Mouse (Mus musculus) heart, embryonic 11.5 days (tissue): ENCODE measurements around the gene Il18. TPM values are rescaled to one million over a fixed set of nuclear protein-coding genes. Genes with fewer than 3 reads are reported as not detected.
"Not testable (repeated sequence)": the region's sequence is repeated elsewhere in the genome, so short reads cannot be mapped to it uniquely, and the experiment has no call there.

Source experiments
- ATAC-seq: fragments of 200-750 bp; cut with Nextera tagmentation; replicated peaks from 2 replicates; pipeline ENCODE4 v1.8.0; 2017; ENCODE audit warnings: moderate library complexity; ENCODE audit not compliant: insufficient number of reproducible peaks, low FRiP score, low TSS enrichment
- H3K27ac ChIP-seq: fragments of 300-500 bp; sonication (generic); 2 replicates; pipeline ENCODE4 v1.5.1; 2014; ENCODE audit warnings: mild to moderate bottlenecking, low read depth, low read length
- H3K27me3 ChIP-seq: fragments of 300-500 bp; sonication (generic); 2 replicates; pipeline ENCODE4 v1.6.1; 2014; ENCODE audit warnings: mild to moderate bottlenecking, low read length, mixed read lengths; ENCODE audit not compliant: control insufficient read depth, insufficient read depth
- H3K36me3 ChIP-seq: fragments of 300-500 bp; sonication (generic); 2 replicates; pipeline ENCODE4 v1.6.1; 2014; ENCODE audit warnings: mild to moderate bottlenecking, low read length, moderate library complexity, mixed read lengths; ENCODE audit not compliant: control insufficient read depth, insufficient read depth
- H3K4me1 ChIP-seq: fragments of 300-500 bp; sonication (generic); 2 replicates; pipeline ENCODE4 v1.6.1; 2014; ENCODE audit warnings: low read length; ENCODE audit not compliant: control insufficient read depth, insufficient read depth
- H3K4me2 ChIP-seq: fragments of 300-500 bp; sonication (generic); 2 replicates; pipeline ENCODE4 v1.6.1; 2014; ENCODE audit warnings: mild to moderate bottlenecking, moderate library complexity
- H3K4me3 ChIP-seq: fragments of 300-500 bp; sonication (generic); 2 replicates; pipeline ENCODE4 v1.5.1; 2014; ENCODE audit warnings: low read depth, low read length
- H3K9ac ChIP-seq: fragments of 300-500 bp; sonication (generic); 2 replicates; pipeline ENCODE4 v1.6.1; 2014; ENCODE audit warnings: mild to moderate bottlenecking, low read depth, low read length, moderate library complexity
- H3K9me3 ChIP-seq: fragments of 300-500 bp; sonication (generic); replicated peaks from 2 replicates; pipeline ENCODE4 v1.6.1; 2016; ENCODE audit warnings: low read length; ENCODE audit not compliant: control insufficient read depth
- WGBS: fragments of 180-500 bp; shearing (Covaris S2); extraction: QIAGEN DNeasy Blood & Tissue Kit; methylation state at CpG from one replicate; pipeline ENCODE4 v1.1.7; 2014; ENCODE audit not compliant: insufficient replicate concordance; 5-methylcytosine and 5-hydroxymethylcytosine counted together
- polyA plus RNA-seq: library from polyadenylated mRNA; unstranded; fragments of >200 nt; fragmentation: Nextera tagmentation; extraction: Ambion mirVana; gene quantifications from 2 replicates; pipeline ENCODE4 v1.2.1, GENCODE M21; 2014

Gene Il18
- polyA plus RNA-seq, 1 experiment from 2014 or later: 5.5 TPM

DNA sequence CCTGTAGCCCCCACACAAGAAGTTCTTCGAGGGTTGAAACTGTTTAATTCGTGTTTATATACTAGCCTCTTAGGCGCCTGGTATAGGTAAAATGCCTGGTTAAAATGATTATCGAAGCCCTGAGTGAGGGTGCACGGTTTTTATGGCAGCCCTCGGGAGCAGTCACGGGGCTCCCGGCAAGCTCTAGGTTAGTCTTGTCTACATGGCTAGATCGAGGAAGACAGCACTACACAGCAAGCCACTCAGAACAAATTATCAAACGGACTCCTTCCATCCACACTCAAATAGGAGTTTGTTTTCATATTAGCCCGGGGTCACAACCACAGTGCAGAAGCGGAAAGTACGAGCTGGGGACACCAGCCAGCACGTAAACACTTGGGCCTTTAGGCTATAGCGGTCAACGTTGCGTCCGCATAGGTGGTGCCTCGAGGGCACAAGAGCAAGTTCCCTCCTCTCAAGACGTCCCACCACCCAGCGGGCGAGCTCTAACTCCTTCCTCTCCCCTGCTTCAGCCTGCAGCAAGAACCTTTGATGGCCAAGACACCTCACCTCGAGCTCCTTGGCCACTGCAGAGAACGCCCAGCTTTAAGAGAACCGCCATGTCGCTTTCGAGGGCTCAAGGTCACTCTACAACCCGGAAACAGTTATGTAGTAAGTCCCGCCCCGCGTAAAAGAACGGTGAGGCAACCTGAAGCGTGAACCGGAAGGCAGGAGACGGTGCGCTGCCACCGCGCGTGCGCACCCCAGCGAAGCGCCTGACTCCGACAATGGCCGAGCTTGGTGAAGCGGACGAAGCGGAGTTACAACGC is 48.8 kb downstream of the Il18 start, which contains the start of the genes Sdhd and Timm8b:
Gene Sdhd, minus strand, starts transcription at position 624 of the 809 bp plus-strand sequence.
Gene Timm8b, plus strand, starts transcription at position 722 of the 809 bp plus-strand sequence.
- ATAC-seq: peak; percentile 94
- Histone ChIP-seq H3K9me3 (no peaks in the 10 kb centered on the region), H3K27ac (peak within 1 kb of the TSS; percentile 85), H3K9ac (peak within 1 kb of the TSS; percentile 96), H3K4me3 (peak within 1 kb of the TSS; percentile 83), H3K36me3 (peaks cover 20% of the 10 kb centered on the region), H3K4me1 (peaks cover 22% of the 10 kb centered on the region), H3K27me3 (no peaks in the 10 kb centered on the region), H3K4me2 (peak within 1 kb of the TSS; percentile 81)
- under 1% methylated on average over 48 of the region's 48 CpGs for WGBS

DNA sequence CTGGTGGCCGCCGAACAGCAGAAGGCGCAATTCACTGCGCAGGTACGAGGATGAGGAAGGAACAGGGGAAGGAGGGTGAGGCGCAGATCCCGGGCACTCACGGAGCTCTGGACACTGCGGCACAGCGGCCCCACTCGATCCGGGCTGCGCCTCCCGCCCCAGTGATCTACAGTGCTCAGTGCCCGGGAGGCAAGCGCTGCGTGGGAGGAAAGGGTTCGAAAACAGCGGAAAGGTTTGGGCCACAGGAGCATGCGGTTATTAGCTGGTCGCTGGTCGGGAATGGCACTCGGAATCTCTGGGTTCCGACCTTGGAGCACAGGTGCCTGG is 49.3 kb downstream of the Il18 start:
- WGBS: 0% methylated on average over 24 of the region's 24 CpGs

DNA sequence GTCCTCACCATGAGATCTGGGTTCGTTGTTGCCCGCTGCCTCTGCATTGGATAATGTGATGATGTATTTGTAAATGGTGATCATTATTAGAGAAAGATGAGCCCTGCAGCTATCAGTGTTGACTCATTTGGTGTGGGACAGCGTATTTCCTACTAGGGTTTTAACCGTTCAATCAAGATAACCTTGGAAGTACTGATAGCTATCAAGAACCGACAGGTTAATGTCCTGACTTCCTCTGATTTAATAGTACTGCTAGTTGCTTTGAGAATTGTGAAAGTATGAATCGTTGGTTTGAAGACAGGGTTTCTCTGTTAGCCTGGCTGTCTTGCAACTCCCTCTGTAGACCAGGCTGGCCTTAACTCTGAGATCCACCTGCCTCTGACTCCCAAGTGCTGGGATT is 49.7 kb downstream of the Il18 start:
- no peaks in the 10 kb centered on the region for H3K9me3 ChIP-seq
- H3K27me3 ChIP-seq: no peaks in the 10 kb centered on the region
- peaks cover 22% of the 10 kb centered on the region for H3K4me1 ChIP-seq
- H3K27ac ChIP-seq: peak overlapping the region; percentile 85
- peaks cover 17% of the 10 kb centered on the region for H3K36me3 ChIP-seq
- peak overlapping the region; percentile 83 for H3K4me3 ChIP-seq
- 3% methylated on average over 6 of the region's 6 CpGs for WGBS
- H3K4me2 ChIP-seq: peak overlapping the region; percentile 81
- 0 out of 2 replicates have a peak, but pooled peaks have one; percentile 11 for ATAC-seq
- H3K9ac ChIP-seq: peak overlapping the region; percentile 96

More for the DNA sequence above, 49.3 kb downstream of the Il18 start:
- Histone ChIP-seq H3K9me3 (no peaks in the 10 kb centered on the region), H3K9ac (peak overlapping the region; percentile 96), H3K4me2 (peak overlapping the region; percentile 81), H3K36me3 (peaks cover 17% of the 10 kb centered on the region), H3K27ac (peak overlapping the region; percentile 85), H3K4me1 (peaks cover 22% of the 10 kb centered on the region), H3K4me3 (peak overlapping the region; percentile 83), H3K27me3 (no peaks in the 10 kb centered on the region)
- peak; percentile 75 for ATAC-seq

DNA sequence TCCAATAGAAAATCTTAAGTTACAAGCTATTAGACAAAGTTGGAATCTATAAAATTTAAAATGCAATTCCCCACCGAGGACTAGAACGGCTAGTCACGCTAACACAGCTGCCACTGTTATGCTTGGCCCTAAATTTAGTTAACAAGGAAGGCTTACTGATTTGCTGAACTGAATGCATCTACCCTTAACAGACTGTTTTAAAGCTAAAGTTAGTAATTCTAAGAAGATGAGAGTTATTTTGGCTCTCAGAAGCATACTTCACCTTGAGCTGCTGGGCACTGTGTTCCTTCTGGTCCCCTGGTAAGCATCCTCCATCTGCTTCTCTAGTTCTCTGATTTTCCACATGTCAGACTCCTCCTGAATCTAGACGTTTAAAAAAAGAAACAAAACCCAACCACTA is 57.5 kb downstream of the Il18 start:
- H3K4me1 ChIP-seq: peaks cover 5% of the 10 kb centered on the region; the same call in 1 of the 2 replicates
- H3K4me2 ChIP-seq: no peak overlapping the region
- H3K4me3 ChIP-seq: no peak overlapping the region
- ATAC-seq: no peak
- 88% methylated on average over 4 of the region's 4 CpGs for WGBS
- peaks cover 30% of the 10 kb centered on the region for H3K36me3 ChIP-seq
- H3K9me3 ChIP-seq: no peaks in the 10 kb centered on the region
- no peaks in the 10 kb centered on the region for H3K27me3 ChIP-seq
- H3K27ac ChIP-seq: no peak overlapping the region
- no peak overlapping the region for H3K9ac ChIP-seq

DNA sequence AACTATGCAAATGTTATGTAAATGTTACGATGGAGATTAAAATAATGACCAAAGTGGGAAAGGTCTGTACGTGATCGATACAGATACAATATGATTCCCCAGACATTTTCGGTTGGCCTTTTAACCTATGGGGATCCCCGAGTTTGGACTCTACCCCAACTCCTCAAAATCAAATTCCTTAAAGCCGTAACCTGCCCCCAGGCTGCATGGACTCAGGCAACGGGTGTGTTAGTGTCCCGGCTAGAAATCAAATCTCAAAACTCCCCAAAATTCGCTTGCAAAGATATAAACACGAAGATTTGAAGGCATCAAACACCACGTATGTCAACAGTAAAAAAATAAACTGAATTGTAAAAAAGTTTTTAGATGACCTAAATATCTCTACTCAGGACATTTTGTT is 61.5 kb downstream of the Il18 start:
- Histone ChIP-seq H3K36me3 (peaks cover 13% of the 10 kb centered on the region; the same call in 1 of the 2 replicates), H3K4me3 (peak overlapping the region; percentile 92), H3K9ac (peak overlapping the region; percentile 91), H3K27ac (0 out of 2 replicates have a peak overlapping the region, but pooled peaks have one; percentile 95), H3K4me1 (peaks cover 5% of the 10 kb centered on the region; the same call in 1 of the 2 replicates), H3K4me2 (peak overlapping the region; percentile 79), H3K9me3 (no peaks in the 10 kb centered on the region), H3K27me3 (no peaks in the 10 kb centered on the region)
- ATAC-seq: no peak
- 32% methylated on average over 11 of the region's 11 CpGs for WGBS

DNA sequence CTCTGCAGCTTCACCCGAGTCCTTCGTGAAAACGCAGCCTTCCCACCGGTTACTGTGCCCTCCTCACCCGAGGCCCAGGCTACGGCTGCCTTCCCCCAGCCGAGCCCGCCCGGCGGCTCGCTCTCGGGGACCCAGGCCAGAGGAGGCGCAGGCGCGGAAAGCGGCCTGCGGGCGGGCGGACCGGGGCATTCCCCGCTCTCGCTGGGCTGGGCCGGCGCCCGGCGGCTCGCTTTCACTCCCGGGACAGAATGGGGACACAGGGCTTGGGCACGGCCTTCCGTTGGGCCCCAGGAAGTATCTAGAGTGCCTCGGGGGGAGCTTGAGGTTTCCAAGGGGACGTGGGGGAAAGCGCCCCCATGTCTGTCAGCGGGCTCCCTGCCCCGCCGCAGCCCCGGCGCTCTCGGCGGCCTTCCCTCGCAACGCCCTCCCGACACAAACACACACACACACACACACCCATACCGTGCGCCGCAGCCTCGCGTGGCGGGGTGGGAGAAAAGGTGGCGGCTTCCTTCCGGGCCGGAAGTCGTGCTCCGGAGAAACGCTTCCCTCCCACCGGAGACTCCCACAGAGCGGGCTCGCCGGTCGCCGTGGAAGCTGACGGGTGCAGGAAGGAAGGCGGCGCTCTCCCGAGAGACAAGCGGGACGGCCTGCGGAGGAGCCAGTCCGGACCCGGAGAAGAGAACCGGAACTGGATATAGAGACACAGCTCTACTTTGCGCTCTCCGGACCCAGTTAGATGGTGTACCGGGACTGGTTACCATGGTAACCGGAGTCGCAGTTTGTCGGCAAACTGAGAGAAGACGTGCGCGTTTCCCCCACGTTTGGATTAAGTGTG is 62.4 kb downstream of the Il18 start, which contains the start of the genes Pih1d2 and Nkapd1:
Gene Pih1d2, plus strand, starts transcription at position 556 of the 838 bp plus-strand sequence.
Gene Nkapd1, minus strand, starts transcription at position 699 of the 838 bp plus-strand sequence.
- Histone ChIP-seq H3K27ac (peak within 1 kb of the TSS; percentile 95), H3K4me3 (peak within 1 kb of the TSS; percentile 92), H3K4me1 (peaks cover 5% of the 10 kb centered on the region; the same call in 1 of the 2 replicates), H3K27me3 (no peaks in the 10 kb centered on the region), H3K4me2 (peak within 1 kb of the TSS; percentile 79), H3K9ac (peak within 1 kb of the TSS; percentile 91), H3K9me3 (no peaks in the 10 kb centered on the region), H3K36me3 (peaks cover 13% of the 10 kb centered on the region; the same call in 1 of the 2 replicates)
- WGBS: under 1% methylated on average over 80 of the region's 81 CpGs
- peak; percentile 87 for ATAC-seq

DNA sequence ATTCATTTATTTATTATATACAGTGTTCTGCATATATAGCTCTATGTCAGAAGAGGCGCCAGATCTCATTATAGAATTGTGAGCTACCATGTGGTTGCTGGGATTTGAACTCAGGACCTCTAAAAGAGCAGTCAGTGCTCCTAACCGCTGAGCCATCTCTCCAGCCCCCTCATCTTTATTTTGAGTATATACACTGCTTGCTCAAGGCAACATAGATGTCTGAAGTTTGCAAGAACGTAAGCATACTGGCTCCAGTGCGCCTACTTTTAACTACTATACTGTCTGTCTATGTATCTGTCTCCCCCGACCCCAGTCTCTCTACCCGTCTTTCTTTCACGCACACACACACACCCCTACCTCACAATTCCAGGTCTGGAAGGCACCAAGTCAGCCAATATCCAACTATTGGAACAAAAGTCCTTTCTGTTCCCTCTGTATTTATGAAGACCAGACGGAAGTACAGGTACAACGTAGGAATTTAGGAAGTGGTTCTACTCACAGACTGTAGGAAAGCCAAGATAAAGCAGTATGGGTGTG is 63.2 kb downstream of the Il18 start:
- H3K9ac ChIP-seq: peak overlapping the region; percentile 39; the same call in 1 of the 2 replicates
- 57% methylated on average over 9 of the region's 9 CpGs for WGBS
- no peak for ATAC-seq
- H3K27me3 ChIP-seq: no peaks in the 10 kb centered on the region
- no peaks in the 10 kb centered on the region for H3K9me3 ChIP-seq
- peaks cover 5% of the 10 kb centered on the region; the same call in 1 of the 2 replicates for H3K4me1 ChIP-seq
- peak overlapping the region; percentile 79 for H3K4me2 ChIP-seq
- H3K27ac ChIP-seq: no peak overlapping the region
- peaks cover 13% of the 10 kb centered on the region; the same call in 1 of the 2 replicates for H3K36me3 ChIP-seq
- peak overlapping the region; percentile 92 for H3K4me3 ChIP-seq

DNA sequence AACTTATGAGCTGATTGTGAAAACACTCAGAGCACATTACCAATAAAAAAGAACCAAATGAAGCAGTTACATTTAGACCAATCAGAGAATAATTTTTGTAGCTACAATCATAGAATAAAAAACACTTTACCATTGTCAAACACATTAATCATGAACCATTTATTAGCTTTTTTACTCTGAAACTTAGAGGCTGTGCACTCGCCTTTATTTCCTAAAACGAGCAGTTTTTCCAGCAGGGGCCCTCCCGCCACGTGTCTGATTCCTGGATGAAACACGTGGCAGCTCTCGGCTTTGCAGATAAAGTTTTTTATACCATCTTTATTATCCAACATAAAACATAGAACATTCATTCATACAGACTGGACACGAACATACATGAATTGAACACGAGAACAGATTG is 76.3 kb downstream of the Il18 start:
- not testable (repeated sequence) for H3K9ac ChIP-seq, H3K36me3 ChIP-seq, ATAC-seq, H3K27me3 ChIP-seq, H3K4me1 ChIP-seq, H3K9me3 ChIP-seq, H3K27ac ChIP-seq, H3K4me2 ChIP-seq, H3K4me3 ChIP-seq
- WGBS: 92% methylated on average over 6 of the region's 8 CpGs
